Mouse (Mus musculus): Measurements from ENCODE around the gene Nlrc5. TPM values are rescaled to one million over a fixed set of nuclear protein-coding genes. Genes with fewer than 3 reads are reported as not detected.

Gene Nlrc5
- polyA plus RNA-seq (2016; fragmentation: Nextera tagmentation; extraction: Ambion mirVana) = 0.28 TPM in 1 of 2 replicates, not detected in the other

- Histone ChIP-seq H3K9ac (peak within 1 kb of the TSS; percentile 39; the same call in 1 of the 2 replicates), H3K4me3 (peak within 1 kb of the TSS; percentile 42), H3K4me2 (replicated peaks) (peak within 1 kb of the TSS; percentile 79), H3K9me3 (no peaks in the 10 kb centered on the region), H3K27ac (no peak within 1 kb of the TSS), H3K36me3 (no peaks in the 10 kb centered on the region), H3K27me3 (peaks cover 15% of the 10 kb centered on the region; the same call in 1 of the 2 replicates), H3K4me1 (no peaks in the 10 kb centered on the region; the same call in 1 of the 2 replicates)
- no peak for ATAC-seq (ENCODE audit: insufficient number of reproducible peaks, insufficient read depth, low FRiP score, low TSS enrichment)
- WGBS = 2% methylated on average over 29 of the region's 29 CpGs
Measured at GRCm38 (mm10) chr8:94433981-94434466, at the start of gene Nlrc5. TSS of gene Nlrc5 (plus strand) at chr8:94434356.

GRCm38 (mm10) chr8:94385506-94386213 is 48.5 kb upstream of the Nlrc5 start:
- no peak for ATAC-seq (ENCODE audit: insufficient number of reproducible peaks, insufficient read depth, low FRiP score, low TSS enrichment)
- H3K4me3 ChIP-seq = peak overlapping the region; percentile 66
- 27% methylated on average over 20 of the region's 20 CpGs for WGBS

GRCm38 (mm10) chr8:94386214-94387026 is 47.7 kb upstream of the Nlrc5 start, which contains the start of gene Herpud1:
TSS of gene Herpud1 (plus strand) at chr8:94386438.
- Histone ChIP-seq H3K4me2 (replicated peaks) (peak within 1 kb of the TSS; percentile 91), H3K27me3 (no peaks in the 10 kb centered on the region), H3K9me3 (no peaks in the 10 kb centered on the region), H3K9ac (peak within 1 kb of the TSS; percentile 84), H3K4me3 (peak within 1 kb of the TSS; percentile 66), H3K27ac (peak within 1 kb of the TSS; percentile 56), H3K4me1 (peaks cover 9% of the 10 kb centered on the region), H3K36me3 (peaks cover 22% of the 10 kb centered on the region)
- peak; percentile 98 for ATAC-seq (ENCODE audit: insufficient number of reproducible peaks, insufficient read depth, low FRiP score, low TSS enrichment)
- WGBS = under 1% methylated on average over 65 of the region's 65 CpGs

More at GRCm38 (mm10) chr8:94385506-94386213, 48.5 kb upstream of the Nlrc5 start:
- Histone ChIP-seq H3K9ac (peak overlapping the region; percentile 84), H3K4me1 (peaks cover 9% of the 10 kb centered on the region), H3K27me3 (no peaks in the 10 kb centered on the region), H3K4me2 (replicated peaks) (peak overlapping the region; percentile 91), H3K9me3 (no peaks in the 10 kb centered on the region), H3K36me3 (peaks cover 14% of the 10 kb centered on the region), H3K27ac (peak overlapping the region; percentile 56)

- Histone ChIP-seq H3K36me3 (peaks cover 29% of the 10 kb centered on the region), H3K27me3 (no peaks in the 10 kb centered on the region), H3K9me3 (no peaks in the 10 kb centered on the region), H3K4me3 (peak overlapping the region; percentile 66), H3K4me1 (peaks cover 9% of the 10 kb centered on the region), H3K4me2 (replicated peaks) (peak overlapping the region; percentile 91), H3K27ac (no peak overlapping the region), H3K9ac (peak overlapping the region; percentile 84)
- no peak for ATAC-seq (ENCODE audit: insufficient number of reproducible peaks, insufficient read depth, low FRiP score, low TSS enrichment)
- under 1% methylated on average over 25 of the region's 25 CpGs for WGBS
Measured at GRCm38 (mm10) chr8:94387027-94387684, 47.0 kb upstream of the Nlrc5 start.

DNA sequence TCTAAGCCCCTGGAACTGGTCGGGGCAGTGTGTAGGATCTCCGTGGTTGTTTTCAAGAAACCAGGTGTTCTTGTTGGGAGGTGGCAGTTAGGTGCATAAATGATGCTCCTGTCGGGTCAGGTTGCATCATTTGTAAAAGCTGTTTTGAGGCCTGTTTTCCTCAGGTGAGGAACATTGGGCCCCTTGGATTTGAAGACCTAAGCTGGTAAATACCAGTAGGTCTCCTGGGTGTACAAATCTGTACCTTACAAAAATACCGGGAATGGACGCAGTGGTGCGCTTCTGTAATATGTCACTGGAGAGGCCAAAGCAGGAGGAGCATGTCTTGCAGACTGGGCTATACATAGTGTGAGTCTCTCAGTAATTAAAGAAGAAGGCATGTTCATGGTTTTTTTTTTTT is 46.4 kb upstream of the Nlrc5 start:
- Histone ChIP-seq H3K36me3 (peaks cover 35% of the 10 kb centered on the region), H3K9me3 (no peaks in the 10 kb centered on the region), H3K4me3 (peak overlapping the region; percentile 66), H3K27ac (no peak overlapping the region), H3K4me2 (replicated peaks) (peak overlapping the region; percentile 91), H3K9ac (peak overlapping the region; percentile 84), H3K4me1 (peaks cover 9% of the 10 kb centered on the region), H3K27me3 (no peaks in the 10 kb centered on the region)
- WGBS = 31% methylated on average over 6 of the region's 6 CpGs
- no peak for ATAC-seq (ENCODE audit: insufficient number of reproducible peaks, insufficient read depth, low FRiP score, low TSS enrichment)

GRCm38 (mm10) chr8:94389531-94389930 is 44.6 kb upstream of the Nlrc5 start:
- H3K27ac ChIP-seq = no peak overlapping the region
- H3K27me3 ChIP-seq = no peaks in the 10 kb centered on the region
- no peak overlapping the region for H3K4me3 ChIP-seq
- peaks cover 9% of the 10 kb centered on the region for H3K4me1 ChIP-seq
- H3K9me3 ChIP-seq = no peaks in the 10 kb centered on the region
- 84% methylated on average over 6 of the region's 6 CpGs for WGBS
- H3K4me2 ChIP-seq (replicated peaks) = no peak overlapping the region
- no peak overlapping the region for H3K9ac ChIP-seq
- peaks cover 45% of the 10 kb centered on the region for H3K36me3 ChIP-seq
- no peak for ATAC-seq (ENCODE audit: insufficient number of reproducible peaks, insufficient read depth, low FRiP score, low TSS enrichment)

GRCm38 (mm10) chr8:94390429-94390828 is 43.7 kb upstream of the Nlrc5 start:
- no peak for ATAC-seq (ENCODE audit: insufficient number of reproducible peaks, insufficient read depth, low FRiP score, low TSS enrichment)
- peaks cover 8% of the 10 kb centered on the region for H3K4me1 ChIP-seq
- H3K4me3 ChIP-seq = no peak overlapping the region
- H3K9me3 ChIP-seq = no peaks in the 10 kb centered on the region
- WGBS = 94% methylated on average over 6 of the region's 6 CpGs
- H3K9ac ChIP-seq = no peak overlapping the region
- no peak overlapping the region for H3K4me2 ChIP-seq (replicated peaks)
- H3K27me3 ChIP-seq = no peaks in the 10 kb centered on the region
- H3K27ac ChIP-seq = no peak overlapping the region
- H3K36me3 ChIP-seq = peaks cover 54% of the 10 kb centered on the region

GRCm38 (mm10) chr8:94390910-94391309 is 43.2 kb upstream of the Nlrc5 start:
- WGBS = 94% methylated on average over 8 of the region's 8 CpGs
- Histone ChIP-seq H3K9me3 (no peaks in the 10 kb centered on the region), H3K27ac (no peak overlapping the region), H3K36me3 (peaks cover 58% of the 10 kb centered on the region), H3K4me2 (replicated peaks) (no peak overlapping the region), H3K4me3 (no peak overlapping the region), H3K9ac (no peak overlapping the region), H3K4me1 (peaks cover 3% of the 10 kb centered on the region; the same call in 1 of the 2 replicates), H3K27me3 (no peaks in the 10 kb centered on the region)
- ATAC-seq (ENCODE audit: insufficient number of reproducible peaks, insufficient read depth, low FRiP score, low TSS enrichment) = no peak

GRCm38 (mm10) chr8:94392147-94392546 is 42.0 kb upstream of the Nlrc5 start:
- Histone ChIP-seq H3K27me3 (no peaks in the 10 kb centered on the region), H3K4me3 (no peak overlapping the region), H3K27ac (no peak overlapping the region), H3K9ac (no peak overlapping the region), H3K9me3 (no peaks in the 10 kb centered on the region), H3K4me2 (replicated peaks) (no peak overlapping the region), H3K4me1 (peaks cover 3% of the 10 kb centered on the region; the same call in 1 of the 2 replicates), H3K36me3 (peaks cover 58% of the 10 kb centered on the region)
- no peak for ATAC-seq (ENCODE audit: insufficient number of reproducible peaks, insufficient read depth, low FRiP score, low TSS enrichment)
- WGBS = 79% methylated on average over 12 of the region's 12 CpGs

GRCm38 (mm10) chr8:94392648-94393047 is 41.5 kb upstream of the Nlrc5 start:
- H3K4me1 ChIP-seq = peaks cover 3% of the 10 kb centered on the region; the same call in 1 of the 2 replicates
- H3K4me3 ChIP-seq = no peak overlapping the region
- H3K27me3 ChIP-seq = no peaks in the 10 kb centered on the region
- H3K36me3 ChIP-seq = peaks cover 58% of the 10 kb centered on the region
- no peak overlapping the region for H3K9ac ChIP-seq
- no peak overlapping the region for H3K27ac ChIP-seq
- no peak for ATAC-seq (ENCODE audit: insufficient number of reproducible peaks, insufficient read depth, low FRiP score, low TSS enrichment)
- 79% methylated on average over 6 of the region's 6 CpGs for WGBS
- no peak overlapping the region for H3K4me2 ChIP-seq (replicated peaks)
- no peaks in the 10 kb centered on the region for H3K9me3 ChIP-seq

DNA sequence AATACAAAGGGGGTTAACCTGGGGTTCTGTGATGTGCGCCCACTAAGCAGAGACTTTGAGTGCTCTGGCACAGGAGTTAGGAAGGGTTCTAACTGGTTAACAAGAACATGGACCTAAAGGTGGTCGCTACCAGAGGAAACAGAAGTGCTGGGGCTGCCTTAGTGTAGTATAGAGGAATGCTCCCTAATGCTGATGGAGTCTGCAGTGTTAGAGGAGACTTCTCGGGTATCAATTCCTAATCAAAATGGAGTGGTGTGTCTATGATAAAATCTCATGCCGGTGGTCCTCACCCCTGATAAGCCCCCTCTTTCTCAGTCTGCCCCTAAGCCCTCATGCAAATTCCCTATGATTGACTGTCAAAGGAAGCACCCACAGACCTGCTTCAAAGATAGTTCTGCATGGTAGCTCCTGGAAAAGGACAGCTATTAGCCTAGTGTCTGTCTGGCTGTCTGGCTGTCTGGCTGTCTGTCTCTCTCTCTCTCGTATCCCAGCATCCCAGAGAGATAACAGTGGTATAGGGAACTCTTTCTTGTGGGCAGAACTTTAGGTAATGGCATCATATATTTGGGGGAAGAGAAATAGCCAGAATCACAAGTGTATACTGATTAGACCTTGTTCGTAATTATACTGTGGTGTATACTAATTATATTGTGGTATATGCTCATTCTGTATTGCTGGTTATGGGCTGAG is 38.2 kb upstream of the Nlrc5 start:
- no peak overlapping the region for H3K4me3 ChIP-seq
- 85% methylated on average over 6 of the region's 6 CpGs for WGBS
- peaks cover 40% of the 10 kb centered on the region for H3K36me3 ChIP-seq
- H3K9ac ChIP-seq = no peak overlapping the region
- no peak overlapping the region for H3K4me2 ChIP-seq (replicated peaks)
- ATAC-seq (ENCODE audit: insufficient number of reproducible peaks, insufficient read depth, low FRiP score, low TSS enrichment) = no peak
- H3K9me3 ChIP-seq = no peaks in the 10 kb centered on the region
- no peaks in the 10 kb centered on the region for H3K4me1 ChIP-seq
- H3K27me3 ChIP-seq = no peaks in the 10 kb centered on the region
- H3K27ac ChIP-seq = no peak overlapping the region

Measured in embryonic facial prominence, embryonic 12.5 days (tissue).